Mouse (Mus musculus) limb, embryonic 14.5 days (tissue): ENCODE measurements around the gene Slc6a21. TPM values are rescaled to one million over a fixed set of nuclear protein-coding genes. Genes with fewer than 3 reads are reported as not detected.

ENCODE experiments used
- ATAC-seq: fragments of 200-750 bp; cut with Nextera tagmentation; 2 replicates; pipeline ENCODE4 v1.8.0; 2017; ENCODE audit warnings: low read depth, moderate number of reproducible peaks, moderate TSS enrichment; ENCODE audit not compliant: low FRiP score
- DNase-seq: peaks from one replicate; pipeline ENCODE4 v3.0.0-alpha.2; 2015; ENCODE audit warnings: low spot score
- H3K27ac ChIP-seq: fragments of 300-500 bp; sonication (generic); replicated peaks from 2 replicates; pipeline ENCODE4 v1.5.1; 2014; ENCODE audit warnings: low read depth, mild to moderate bottlenecking, low read length, moderate library complexity, mixed read lengths
- H3K27me3 ChIP-seq: fragments of 300-500 bp; sonication (generic); 2 replicates; pipeline ENCODE4 v1.6.1; 2014; ENCODE audit warnings: low read length, mixed read lengths; ENCODE audit not compliant: control insufficient read depth, insufficient read depth
- H3K36me3 ChIP-seq: fragments of 300-500 bp; sonication (generic); 2 replicates; pipeline ENCODE4 v1.6.1; 2014; ENCODE audit warnings: mild to moderate bottlenecking, low read length, moderate library complexity, mixed read lengths; ENCODE audit not compliant: control insufficient read depth, insufficient read depth
- H3K4me1 ChIP-seq: fragments of 300-500 bp; sonication (generic); 2 replicates; pipeline ENCODE4 v1.6.1; 2014; ENCODE audit warnings: antibody characterized with exemption, low read length, mixed read lengths; ENCODE audit not compliant: control insufficient read depth, insufficient read depth
- H3K4me2 ChIP-seq: fragments of 300-500 bp; sonication (generic); replicated peaks from 2 replicates; pipeline ENCODE4 v1.6.1; 2014; ENCODE audit warnings: low read depth, mild to moderate bottlenecking, low read length, moderate library complexity; ENCODE audit not compliant: severe bottlenecking
- H3K4me3 ChIP-seq: fragments of 300-500 bp; sonication (generic); replicated peaks from 2 replicates; pipeline ENCODE4 v1.5.1; 2014; ENCODE audit warnings: low read length
- H3K9ac ChIP-seq: fragments of 300-500 bp; sonication (generic); 2 replicates; pipeline ENCODE4 v1.6.1; 2014; ENCODE audit warnings: mild to moderate bottlenecking, low read depth, low read length, moderate library complexity; ENCODE audit not compliant: severe bottlenecking
- H3K9me3 ChIP-seq: fragments of 300-500 bp; sonication (generic); 2 replicates; pipeline ENCODE4 v1.6.1; 2016; ENCODE audit warnings: low read length; ENCODE audit not compliant: control insufficient read depth
- POLR2A ChIP-seq: fragments of 200-500 bp; IDR thresholded peaks from 2 replicates; pipeline ENCODE4 v1.8.0; 2012; ENCODE audit warnings: inconsistent platforms, mild to moderate bottlenecking, moderate library complexity, borderline replicate concordance; ENCODE audit not compliant: insufficient read depth, insufficient read length; ENCODE audit errors: extremely low read depth
- WGBS: fragments of 180-500 bp; shearing (Covaris S2); extraction: QIAGEN DNeasy Blood & Tissue Kit; methylation state at CpG from one replicate; pipeline ENCODE4 v1.1.7; 2014; 5-methylcytosine and 5-hydroxymethylcytosine counted together
- polyA plus RNA-seq, 2 experiments: library from polyadenylated mRNA; depleted of rRNA in 1 of 2; stranded (reverse) in 1 of 2; unstranded in 1 of 2; fragments of >200 nt; fragmentation: Nextera tagmentation in 1 of 2; extraction: Ambion mirVana in 1 of 2; gene quantifications; 2 replicates each; pipeline versions ENCODE4 v1.2.1 to v1.2.3; 2012 to 2014

The Slc6a21 gene
- polyA plus RNA-seq, 2 experiments: not detected

DNA sequence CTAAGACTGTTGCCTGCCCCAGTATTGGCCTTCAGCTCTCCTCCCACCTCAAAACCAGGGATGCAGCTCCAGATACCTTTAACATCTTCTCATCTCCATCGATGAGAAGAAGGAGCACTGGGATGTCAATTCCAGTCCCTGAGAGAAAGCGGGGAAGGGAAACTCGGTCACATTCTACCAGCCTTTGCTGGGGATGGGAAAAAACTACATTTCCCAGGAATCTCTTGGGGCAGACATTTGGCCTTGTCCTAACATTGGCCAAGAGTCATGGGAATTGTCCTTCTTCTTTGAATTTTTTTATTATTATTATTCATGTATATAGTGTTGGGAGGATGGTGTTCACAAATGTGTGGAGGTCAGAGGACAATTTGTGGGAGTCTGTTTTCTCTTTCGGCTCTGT is 44.9 kb downstream of the Slc6a21 start:
- WGBS: 88% methylated on average over 4 of the region's 4 CpGs
- H3K27me3 ChIP-seq: no peaks in the 10 kb centered on the region
- H3K9me3 ChIP-seq: no peaks in the 10 kb centered on the region
- no peak for DNase-seq
- no peak for TF ChIP-seq POLR2A
- no peaks in the 10 kb centered on the region for H3K4me1 ChIP-seq
- H3K36me3 ChIP-seq: peaks cover 50% of the 10 kb centered on the region
- no peak overlapping the region for H3K4me3 ChIP-seq
- no peak overlapping the region for H3K27ac ChIP-seq
- H3K9ac ChIP-seq: no peak overlapping the region
- H3K4me2 ChIP-seq: no peak overlapping the region
- no peak for ATAC-seq

DNA sequence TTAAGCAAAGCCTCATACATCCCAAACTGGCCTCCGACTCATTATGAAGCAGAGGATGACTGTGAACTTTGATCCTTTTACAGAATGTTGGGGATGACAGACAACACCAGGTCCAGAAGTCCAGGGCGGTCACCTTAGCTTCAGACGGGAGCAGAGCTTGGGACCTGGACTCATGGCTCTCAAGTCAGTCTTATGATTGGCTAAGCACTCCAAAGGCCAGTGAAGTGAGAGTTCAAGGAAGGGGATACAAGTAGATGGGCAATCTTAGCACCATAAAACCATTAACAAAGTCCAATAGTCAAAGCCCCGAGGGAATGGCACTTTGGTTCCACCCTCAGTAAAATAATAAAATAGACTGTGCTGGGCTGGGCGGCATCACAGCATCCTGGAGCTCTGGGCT is 45.8 kb downstream of the Slc6a21 start:
- Histone ChIP-seq H3K4me2 (no peak overlapping the region), H3K9ac (no peak overlapping the region), H3K27ac (no peak overlapping the region), H3K36me3 (peaks cover 43% of the 10 kb centered on the region), H3K9me3 (no peaks in the 10 kb centered on the region), H3K4me1 (no peaks in the 10 kb centered on the region), H3K27me3 (no peaks in the 10 kb centered on the region), H3K4me3 (no peak overlapping the region)
- WGBS: 56% methylated on average over 5 of the region's 5 CpGs
- ATAC-seq: no peak
- no peak for DNase-seq
- TF ChIP-seq POLR2A: no peak

GRCm38 (mm10) chr7:45325800-45326199 is 48.5 kb downstream of the Slc6a21 start:
- H3K36me3 ChIP-seq: peaks cover 34% of the 10 kb centered on the region
- H3K9ac ChIP-seq: no peak overlapping the region
- no peak overlapping the region for H3K27ac ChIP-seq
- no peak overlapping the region for H3K4me3 ChIP-seq
- no peak for ATAC-seq
- no peaks in the 10 kb centered on the region for H3K4me1 ChIP-seq
- H3K27me3 ChIP-seq: no peaks in the 10 kb centered on the region
- H3K9me3 ChIP-seq: no peaks in the 10 kb centered on the region
- no peak for DNase-seq
- TF ChIP-seq POLR2A: no peak
- no peak overlapping the region for H3K4me2 ChIP-seq

- H3K27me3 ChIP-seq: no peaks in the 10 kb centered on the region
- peaks cover 22% of the 10 kb centered on the region for H3K36me3 ChIP-seq
- 78% methylated on average over 13 of the region's 13 CpGs for WGBS
- no peak overlapping the region for H3K9ac ChIP-seq
- TF ChIP-seq POLR2A: no peak
- H3K4me3 ChIP-seq: no peak overlapping the region
- DNase-seq (no peak), ATAC-seq (no peak)
- no peak overlapping the region for H3K4me2 ChIP-seq
- H3K9me3 ChIP-seq: no peaks in the 10 kb centered on the region
- H3K27ac ChIP-seq: no peak overlapping the region
- peaks cover 9% of the 10 kb centered on the region for H3K4me1 ChIP-seq
Measured at GRCm38 (mm10) chr7:45328841-45329475, 51.6 kb downstream of the Slc6a21 start.

GRCm38 (mm10) chr7:45331502-45331901 is 54.2 kb downstream of the Slc6a21 start:
- no peaks in the 10 kb centered on the region for H3K9me3 ChIP-seq
- no peak overlapping the region for H3K4me2 ChIP-seq
- no peak overlapping the region for H3K9ac ChIP-seq
- peaks cover 19% of the 10 kb centered on the region for H3K4me1 ChIP-seq
- no peak overlapping the region for H3K27ac ChIP-seq
- no peak for TF ChIP-seq POLR2A
- no peak overlapping the region for H3K4me3 ChIP-seq
- peaks cover 6% of the 10 kb centered on the region for H3K36me3 ChIP-seq
- H3K27me3 ChIP-seq: no peaks in the 10 kb centered on the region
- DNase-seq: no peak
- WGBS: 72% methylated on average over 6 of the region's 6 CpGs
- ATAC-seq: no peak
